Mouse (Mus musculus) CH12.LX (cell line): ENCODE data around the gene Dlg2. TPM values are rescaled to one million over a fixed set of nuclear protein-coding genes. Genes with fewer than 3 reads are reported as not detected.

Source experiments
- DNase-seq: peaks from one replicate; pipeline ENCODE4 v3.0.0-alpha.2; 2013; ENCODE audit errors: extremely low read depth
- H3K27ac ChIP-seq: 2 replicates; pipeline ENCODE4 v1.5.1; 2012; ENCODE audit warnings: low read depth, mild to moderate bottlenecking, control low read depth, moderate library complexity; ENCODE audit not compliant: insufficient read depth
- H3K27me3 ChIP-seq: replicated peaks from 2 replicates; pipeline ENCODE3; 2012; ENCODE audit warnings: inconsistent platforms
- H3K36me3 ChIP-seq, 2 experiments: replicated peaks in 1 of 2; 2 replicates each; pipeline versions ENCODE3 to v1.6.1; 2012; ENCODE audit warnings: inconsistent platforms in 1 of 2, low read length in 1 of 2, mild to moderate bottlenecking in 1 of 2, mixed read lengths in 1 of 2, moderate library complexity in 1 of 2; ENCODE audit not compliant: control insufficient read depth in 1 of 2, insufficient read depth in 1 of 2
- H3K4me1 ChIP-seq, 2 experiments: 2 replicates each; pipeline ENCODE4 v1.6.1; 2012; ENCODE audit warnings: inconsistent platforms in 1 of 2, moderate library complexity in 1 of 2; ENCODE audit not compliant: insufficient read depth in 2 of 2, control insufficient read depth in 1 of 2
- H3K4me2 ChIP-seq: 2 replicates; pipeline ENCODE4 v1.6.1; 2012; ENCODE audit warnings: low read depth, mild to moderate bottlenecking, control low read depth; ENCODE audit not compliant: poor library complexity, insufficient read depth, severe bottlenecking
- H3K4me3 ChIP-seq, 3 experiments: fragments of 150-350 bp in 1 of 3; sonication (generic) in 1 of 3; replicated peaks in 1 of 3; 2 replicates each; pipeline versions ENCODE3 to v1.5.1; 2011 to 2012; ENCODE audit warnings: low read depth in 2 of 3, low read length in 2 of 3, mild to moderate bottlenecking in 2 of 3, moderate library complexity in 2 of 3, control low read depth in 1 of 3, improper control_type of control experiment in 1 of 3, inconsistent platforms in 1 of 3, mixed read lengths in 1 of 3; ENCODE audit not compliant: poor library complexity in 1 of 3
- H3K79me2 ChIP-seq: replicated peaks from 2 replicates; pipeline ENCODE4 v1.6.1; 2012; ENCODE audit warnings: mild to moderate bottlenecking, moderate library complexity; ENCODE audit not compliant: control insufficient read depth, poor library complexity, insufficient read depth, severe bottlenecking; ENCODE audit errors: extremely low read depth
- H3K9ac ChIP-seq: 2 replicates; pipeline ENCODE4 v1.6.1; 2012; ENCODE audit warnings: low read depth, mild to moderate bottlenecking, control low read depth, moderate library complexity; ENCODE audit not compliant: insufficient read depth
- H3K9me3 ChIP-seq: replicated peaks from 2 replicates; pipeline ENCODE3; 2012; ENCODE audit warnings: low read length, inconsistent platforms, mixed read lengths
- BHLHE40 ChIP-seq: IDR thresholded peaks from 2 replicates; pipeline ENCODE4 v1.6.1; 2011; ENCODE audit warnings: mild to moderate bottlenecking, low read depth, low read length, improper control_type of control experiment
- CHD1 ChIP-seq: IDR thresholded peaks from 2 replicates; pipeline ENCODE4 v1.6.1; 2012; ENCODE audit warnings: low read depth, low read length, improper control_type of control experiment, inconsistent platforms
- EP300 ChIP-seq: IDR thresholded peaks from 2 replicates; pipeline ENCODE4 v1.6.1; 2011; ENCODE audit warnings: low read length, improper control_type of control experiment
- GABPA ChIP-seq: IDR thresholded peaks from 2 replicates; pipeline ENCODE4 v1.6.1; 2012; ENCODE audit warnings: low read depth, low read length, improper control_type of control experiment, inconsistent platforms; ENCODE audit not compliant: insufficient replicate concordance
- MAX ChIP-seq: IDR thresholded peaks from 2 replicates; pipeline ENCODE4 v1.6.1; 2011; ENCODE audit warnings: low read length, improper control_type of control experiment
- MAZ ChIP-seq: IDR thresholded peaks from 2 replicates; pipeline ENCODE4 v1.6.1; 2012; ENCODE audit warnings: low read depth, mild to moderate bottlenecking, inconsistent platforms, low read length, improper control_type of control experiment, moderate library complexity
- MEF2A ChIP-seq: IDR thresholded peaks from 2 replicates; pipeline ENCODE4 v1.6.1; 2014; ENCODE audit warnings: low read depth, mild to moderate bottlenecking, inconsistent platforms, low read length, improper control_type of control experiment, borderline replicate concordance
- MYC ChIP-seq: IDR thresholded peaks from 2 replicates; pipeline ENCODE4 v1.6.1; 2011; ENCODE audit warnings: low read depth, mild to moderate bottlenecking, improper control_type of control experiment, low read length
- PAX5 ChIP-seq: IDR thresholded peaks from 2 replicates; pipeline ENCODE4 v1.6.1; 2012; ENCODE audit warnings: low read length, inconsistent platforms, mixed read lengths
- RCOR1 ChIP-seq: conservative IDR thresholded peaks from 2 replicates; pipeline ENCODE4 v1.6.1; 2012; ENCODE audit warnings: low read depth, mild to moderate bottlenecking, inconsistent platforms, low read length, improper control_type of control experiment
- TBP ChIP-seq: conservative IDR thresholded peaks from 2 replicates; pipeline ENCODE4 v1.6.1; 2011; ENCODE audit warnings: low read depth, low read length, improper control_type of control experiment
- UBTF ChIP-seq: IDR thresholded peaks from 2 replicates; pipeline ENCODE4 v1.6.1; 2012; ENCODE audit warnings: low read depth, mild to moderate bottlenecking, inconsistent platforms, low read length, improper control_type of control experiment, moderate library complexity
- USF2 ChIP-seq: conservative IDR thresholded peaks from 2 replicates; pipeline ENCODE4 v1.6.1; 2011; ENCODE audit warnings: low read depth, low read length, improper control_type of control experiment
- ZKSCAN1 ChIP-seq: IDR thresholded peaks from 2 replicates; pipeline ENCODE4 v1.6.1; 2012; ENCODE audit warnings: low read depth, inconsistent platforms, low read length, improper control_type of control experiment, borderline replicate concordance
- ZMIZ1 ChIP-seq: IDR thresholded peaks from 2 replicates; pipeline ENCODE4 v1.6.1; 2012; ENCODE audit warnings: low read depth, mild to moderate bottlenecking, inconsistent platforms, low read length, improper control_type of control experiment
- dilution Hi-C: fragments of 300-500 bp; cut with MboI; formaldehyde crosslinking; loops from 2 replicates; pipeline ENCODE4 v1.14.3; 2020; ENCODE audit warnings: low sequenced_read_pairs; ENCODE audit not compliant: extremely low pct_unique_long_range_greater_than_20kb, extremely low pct_ligation_motif_present
- in situ Hi-C: fragments of 300-500 bp; cut with MboI; formaldehyde crosslinking; loops from 3 replicates; pipeline ENCODE4 v1.14.3; 2019; ENCODE audit warnings: low sequenced_read_pairs, low pct_ligation_motif_present, low pct_unique_long_range_greater_than_20kb, mixed read lengths
- polyA plus RNA-seq: library from polyadenylated mRNA; unstranded; fragments of >175 nt; gene quantifications from 2 replicates; pipeline ENCODE4 v1.2.1, GENCODE M21; 2012; ENCODE audit warnings: low read depth; ENCODE audit not compliant: insufficient read length
- total RNA-seq, 2 experiments: library from RNA; depleted of rRNA; stranded (reverse); fragments of 300-350 nt in 1 of 2; fragments of >200 nt in 1 of 2; gene quantifications; 2 replicates each; pipeline ENCODE4 v1.2.3; 2012 to 2014

Dlg2 gene
- total and polyA plus RNA-seq, 3 experiments = 0.36 TPM; not detected in 2

DNA sequence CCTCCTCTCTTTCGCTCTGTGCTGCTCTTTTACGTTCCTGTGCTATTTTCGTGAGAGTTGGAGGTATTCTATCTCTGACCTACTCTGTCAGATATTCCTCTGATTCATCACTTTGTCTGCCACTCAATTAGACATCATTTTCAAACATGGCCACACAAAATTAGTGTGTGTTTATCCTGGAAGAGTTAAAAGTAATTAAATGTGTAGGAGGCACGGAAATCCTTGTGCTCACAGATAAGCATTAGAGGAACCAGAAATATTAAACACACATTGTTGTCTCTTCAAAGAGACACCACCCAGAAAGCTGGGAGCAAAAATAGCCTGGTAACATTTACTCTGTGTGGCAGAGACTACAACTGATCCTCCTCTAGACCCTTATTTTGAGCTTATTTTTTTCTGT is 36.4 kb upstream of the Dlg2 start:
- Histone ChIP-seq H3K4me3 (no peak overlapping the region), H3K9me3 (no peaks in the 10 kb centered on the region), H3K27ac (no peak overlapping the region), H3K4me2 (no peak overlapping the region), H3K4me1 (peaks cover 4 to 6% of the 10 kb centered on the region in 2 experiments; a peak in 2 of 4 replicates), H3K79me2 (peaks cover 20% of the 10 kb centered on the region)
- dilution Hi-C loops = no loop called here
- no peak for DNase-seq
- TF ChIP-seq BHLHE40 (no peak), USF2 (no peak), RCOR1 (no peak), MAX (no peak), PAX5 (no peak), UBTF (no peak), ZKSCAN1 (no peak)
- TF ChIP-seq, all 38 proteins: peak for 0
- Histone ChIP-seq H3K27me3 (no peaks in the 10 kb centered on the region), H3K36me3 (peaks cover 0 to 8% of the 10 kb centered on the region in 2 experiments), H3K9ac (no peak overlapping the region)
- in situ Hi-C loops = loop anchor here (25.0 kb wide), 1 partner anchor 428 kb away; no protein-coding TSS in a partner anchor

DNA sequence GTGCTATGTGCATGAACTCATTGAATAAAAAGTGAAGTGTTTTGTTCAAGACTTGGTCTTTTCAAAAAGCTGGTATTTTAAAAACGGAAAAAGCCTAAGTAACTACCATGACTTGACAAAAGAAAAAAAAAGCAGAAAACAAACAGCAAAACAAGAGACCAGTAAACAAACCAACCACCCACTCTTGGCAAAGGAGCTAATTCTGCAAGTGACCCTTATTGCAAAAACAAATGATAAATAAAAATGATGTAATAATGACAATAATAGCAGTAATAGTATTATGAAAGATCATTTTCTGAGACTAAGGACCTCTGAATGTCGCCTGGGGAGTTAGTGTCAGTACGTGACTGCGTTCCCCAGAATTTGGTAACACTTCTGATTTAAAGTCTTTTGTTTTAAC is 34.4 kb upstream of the Dlg2 start:
- H3K79me2 ChIP-seq = peaks cover 27% of the 10 kb centered on the region
- dilution Hi-C loops (no loop called here), in situ Hi-C loops (loop anchor here (25.0 kb wide), 1 partner anchor 430 kb away; no protein-coding TSS in a partner anchor)
- H3K9me3 ChIP-seq = no peaks in the 10 kb centered on the region
- H3K9ac ChIP-seq = peak overlapping the region; percentile 50; the same call in 1 of the 2 replicates
- peak overlapping the region; percentile 61 for H3K4me2 ChIP-seq
- H3K36me3 ChIP-seq = peaks cover 0 to 13% of the 10 kb centered on the region in 2 experiments
- H3K27me3 ChIP-seq = no peaks in the 10 kb centered on the region
- TF ChIP-seq ZMIZ1 (no peak), MYC (0 out of 2 replicates have a peak, but pooled peaks have one; percentile 4), TBP (no peak), MAZ (0 out of 2 replicates have a peak, but pooled peaks have one; percentile 32), CHD1 (peak; percentile 77; the same call in 1 of the 2 replicates), MEF2A (peak; percentile 3; the same call in 1 of the 2 replicates), EP300 (no peak), GABPA (no peak)
- peaks cover 4 to 12% of the 10 kb centered on the region in 2 experiments; a peak in 2 of 4 replicates for H3K4me1 ChIP-seq
- H3K4me3 ChIP-seq = peak overlapping the region in 2 of 3 experiments; percentile 77 to 94
- no peak overlapping the region for H3K27ac ChIP-seq
- no peak for DNase-seq
